In genomic region chr11:83598991-83599390, GRCm38 (mm10) we compare ENCODE assay signal across 30 mouse cellular contexts. TPM values are rescaled to one million over a fixed set of nuclear protein-coding genes. Genes with fewer than 3 reads are reported as not detected.
DNase-seq lines count a peak whose midpoint lies in the region; ATAC-seq and TF ChIP-seq lines count a peak whose summit lies in the region.
"Had no signal": no experiment of that assay in that cellular context is flagged by ENCODE, and none has a peak within 500 bp of the region (broad histone marks: within the 10 kb centered on the region; RNA-seq: fewer than 3 reads in every experiment).

No protein-coding gene starts in this region.

- WGBS in limb, embryonic 14.5 days: 77% methylated on average over 3 of the region's 3 CpGs
- WGBS in limb, embryonic 10.5 days: 91% methylated on average over 3 of the region's 3 CpGs
- 74% methylated on average over 3 of the region's 3 CpGs for WGBS in lung, embryonic 16.5 days

- H3K4me1 ChIP-seq in limb, embryonic 14.5 days (ENCODE audit: control insufficient read depth, insufficient read depth, low read length): no peaks in the 10 kb centered on the region
- no peaks in the 10 kb centered on the region for H3K4me1 ChIP-seq in limb, embryonic 10.5 days
- H3K4me1 ChIP-seq in lung, embryonic 16.5 days (replicated peaks; ENCODE audit: control insufficient read depth, insufficient read depth, low read length): no peaks in the 10 kb centered on the region
- H3K4me1 ChIP-seq: embryonic facial prominence, embryonic 13.5 days; heart, embryonic 10.5 days; hindbrain, embryonic 12.5 days; hindbrain, embryonic 15.5 days had no signal

- H3K36me3 ChIP-seq in limb, embryonic 14.5 days (ENCODE audit: control insufficient read depth, insufficient read depth, low read length): no peaks in the 10 kb centered on the region
- no peaks in the 10 kb centered on the region for H3K36me3 ChIP-seq in limb, embryonic 10.5 days
- no peaks in the 10 kb centered on the region for H3K36me3 ChIP-seq in lung, embryonic 16.5 days (ENCODE audit: control insufficient read depth, insufficient read depth, low read length)
- H3K36me3 ChIP-seq: embryonic facial prominence, embryonic 13.5 days; heart, embryonic 10.5 days; hindbrain, embryonic 12.5 days; hindbrain, embryonic 15.5 days had no signal

- H3K27me3 ChIP-seq in limb, embryonic 14.5 days (ENCODE audit: control insufficient read depth, insufficient read depth, low read length): no peaks in the 10 kb centered on the region
- H3K27me3 ChIP-seq in limb, embryonic 10.5 days (ENCODE audit: low read depth, poor library complexity, severe bottlenecking): no peaks in the 10 kb centered on the region
- H3K27me3 ChIP-seq in lung, embryonic 16.5 days (ENCODE audit: control insufficient read depth, insufficient read depth, low read depth, low read length): no peaks in the 10 kb centered on the region
- H3K27me3 ChIP-seq: embryonic facial prominence, embryonic 13.5 days; hindbrain, embryonic 12.5 days; hindbrain, embryonic 15.5 days; Patski had no signal

- no peak overlapping the region for H3K9ac ChIP-seq in limb, embryonic 14.5 days (ENCODE audit: low read depth, low read length, severe bottlenecking)
- no peak overlapping the region for H3K9ac ChIP-seq in lung, embryonic 16.5 days (ENCODE audit: low read length)
- H3K9ac ChIP-seq: embryonic facial prominence, embryonic 13.5 days; forebrain, postnatal 0 days; hindbrain, embryonic 12.5 days; hindbrain, embryonic 15.5 days had no signal

- H3K27ac ChIP-seq in limb, embryonic 14.5 days (replicated peaks; ENCODE audit: low read depth, low read length): no peak overlapping the region
- no peak overlapping the region for H3K27ac ChIP-seq in limb, embryonic 10.5 days
- H3K27ac ChIP-seq in lung, embryonic 16.5 days (ENCODE audit: low read length): peak overlapping the region; percentile 63
- H3K27ac ChIP-seq: embryonic facial prominence, embryonic 13.5 days; gastrocnemius, adult 2 months; heart, adult 2 months; heart, embryonic 10.5 days; hindbrain, embryonic 12.5 days; hindbrain, embryonic 15.5 days had no signal

- no peaks in the 10 kb centered on the region for H3K9me3 ChIP-seq in limb, embryonic 14.5 days (ENCODE audit: control insufficient read depth, low read length)
- H3K9me3 ChIP-seq in limb, embryonic 10.5 days (replicated peaks): no peaks in the 10 kb centered on the region
- H3K9me3 ChIP-seq in lung, embryonic 16.5 days (ENCODE audit: control insufficient read depth, low read length): no peaks in the 10 kb centered on the region
- H3K9me3 ChIP-seq: embryonic facial prominence, embryonic 13.5 days; heart, embryonic 10.5 days; hindbrain, embryonic 12.5 days; hindbrain, embryonic 15.5 days had no signal

- no peak for ATAC-seq in limb, embryonic 14.5 days (ENCODE audit: low FRiP score, low read depth)
- no peak for ATAC-seq in lung, embryonic 16.5 days (ENCODE audit: low read depth)
- ATAC-seq: CD4-positive, CD25-positive, alpha-beta regulatory T cell, adult 4 months; forebrain, embryonic 14.5 days; forebrain, postnatal 0 days; Patski had no signal

- H3K4me2 ChIP-seq in limb, embryonic 14.5 days (replicated peaks; ENCODE audit: low read depth, low read length, severe bottlenecking): no peak overlapping the region
- H3K4me2 ChIP-seq in lung, embryonic 16.5 days (ENCODE audit: low read depth, low read length): no peak overlapping the region
- H3K4me2 ChIP-seq: embryonic facial prominence, embryonic 13.5 days; hindbrain, embryonic 12.5 days; hindbrain, embryonic 15.5 days had no signal

- H3K4me3 ChIP-seq in limb, embryonic 14.5 days (replicated peaks; ENCODE audit: low read length): no peak overlapping the region
- no peak overlapping the region for H3K4me3 ChIP-seq in limb, embryonic 10.5 days
- no peak overlapping the region for H3K4me3 ChIP-seq in lung, embryonic 16.5 days (ENCODE audit: low read length)
- H3K4me3 ChIP-seq: embryonic facial prominence, embryonic 13.5 days; gastrocnemius, adult 2 months; heart, adult 2 months; heart, embryonic 10.5 days; hindbrain, embryonic 12.5 days; hindbrain, embryonic 15.5 days had no signal

- DNase-seq in limb, embryonic 14.5 days (ENCODE audit: low spot score): peak; percentile 25
- no peak for DNase-seq in limb, embryonic 10.5 days (ENCODE audit: low spot score)
- DNase-seq in lung, postnatal 10 days: no peak
- peak; percentile 46 for DNase-seq in fat pad, adult 2 months (ENCODE audit: extremely low read depth, low read depth, low spot score)
- no peak for DNase-seq in MN1 (ENCODE audit: low spot score)
- DNase-seq: adrenal gland, adult 2 months; adrenal gland, postnatal 14 days; cerebellum, adult 11 months; cerebellum, adult 2 months; cerebellum, adult 9-11 months; cerebellum, postnatal 25 days; forebrain, postnatal 0 days; gastrocnemius, adult 2 months; gastrocnemius, postnatal 14 days; heart, adult 2 months had no signal

- TF ChIP-seq POLR2A in limb, embryonic 14.5 days (IDR thresholded peaks at IDR 0.05; ENCODE audit: borderline replicate concordance, extremely low read depth, insufficient read depth, insufficient read length): no peak

RNA-seq across cellular contexts. Expression of gene Ccl6, which starts 6.1 kb away (rescaled TPM):
- polyA plus RNA-seq in limb, embryonic 14.5 days (2012; rRNA removed): 1.5 and 2.0 TPM in 2 replicates
- 5.0 and 6.5 TPM in 2 replicates for polyA plus RNA-seq in limb, embryonic 14.5 days (2014; fragmentation: Nextera tagmentation; extraction: Ambion mirVana)
- polyA plus RNA-seq in limb, embryonic 10.5 days (2016; fragmentation: Nextera tagmentation; extraction: Ambion mirVana): 1.3 and 1.6 TPM in 2 replicates
- 10.0 and 19.7 TPM in 2 replicates for polyA plus RNA-seq in lung, embryonic 16.5 days (2015; fragmentation: Nextera tagmentation; extraction: Ambion mirVana)
- polyA plus RNA-seq: C2C12; CD4-positive, CD25-positive, alpha-beta regulatory T cell, adult 4 months; Patski had no signal

RNA-seq across cellular contexts. Expression of gene Ccl9, which starts 20.6 kb away (rescaled TPM):
- polyA plus RNA-seq in limb, embryonic 14.5 days (2012; rRNA removed): 3.0 and 4.2 TPM in 2 replicates
- 6.8 and 7.3 TPM in 2 replicates for polyA plus RNA-seq in limb, embryonic 14.5 days (2014; fragmentation: Nextera tagmentation; extraction: Ambion mirVana)
- polyA plus RNA-seq in limb, embryonic 10.5 days (2016; fragmentation: Nextera tagmentation; extraction: Ambion mirVana): 0.78 and 1.2 TPM in 2 replicates
- polyA plus RNA-seq in lung, embryonic 16.5 days (2015; fragmentation: Nextera tagmentation; extraction: Ambion mirVana): 5.1 and 5.9 TPM in 2 replicates
- polyA plus RNA-seq: CD4-positive, CD25-positive, alpha-beta regulatory T cell, adult 4 months had no signal

RNA-seq across cellular contexts. Expression of gene Rpl9-ps1, which starts 46.4 kb away (rescaled TPM):
- not detected in 2 replicates for polyA plus RNA-seq in limb, embryonic 14.5 days (2012; rRNA removed)
- polyA plus RNA-seq in limb, embryonic 14.5 days (2014; fragmentation: Nextera tagmentation; extraction: Ambion mirVana): not detected in 2 replicates
- not detected in 2 replicates for polyA plus RNA-seq in limb, embryonic 10.5 days (2016; fragmentation: Nextera tagmentation; extraction: Ambion mirVana)
- not detected in 2 replicates for polyA plus RNA-seq in lung, embryonic 16.5 days (2015; fragmentation: Nextera tagmentation; extraction: Ambion mirVana)
- polyA plus RNA-seq: adrenal gland, adult 2 months; C2C12; CD4-positive, CD25-positive, alpha-beta regulatory T cell, adult 4 months; cerebellum, adult 2 months; embryonic facial prominence, embryonic 13.5 days; forebrain, embryonic 11.5 days; forebrain, embryonic 14.5 days; forebrain, postnatal 0 days; frontal cortex, adult 2 months; gonadal fat pad, adult 2 months; heart, adult 2 months; heart, embryonic 10.5 days; heart, embryonic 14.5 days; heart, postnatal 0 days; hindbrain, embryonic 12.5 days; hindbrain, embryonic 15.5 days; intestine, embryonic 14.5 days; Patski had no signal

RNA-seq across cellular contexts. Expression of gene Ccl3, which starts 50.2 kb away (rescaled TPM):
- polyA plus RNA-seq in limb, embryonic 14.5 days (2012; rRNA removed): 1.9 and 3.5 TPM in 2 replicates
- polyA plus RNA-seq in limb, embryonic 14.5 days (2014; fragmentation: Nextera tagmentation; extraction: Ambion mirVana): 1.4 and 2.3 TPM in 2 replicates
- polyA plus RNA-seq in limb, embryonic 10.5 days (2016; fragmentation: Nextera tagmentation; extraction: Ambion mirVana): 0.20 and 0.26 TPM in 2 replicates
- polyA plus RNA-seq in lung, embryonic 16.5 days (2015; fragmentation: Nextera tagmentation; extraction: Ambion mirVana): 0.48 and 0.95 TPM in 2 replicates
- polyA plus RNA-seq: C2C12; CD4-positive, CD25-positive, alpha-beta regulatory T cell, adult 4 months; Patski had no signal

Comparison
In these comparisons a context has a peak if more than half of its experiments do, and no peak if none do; other contexts are left out.
1. DNase-seq: peak in limb, embryonic 14.5 days (single experiment) and fat pad, adult 2 months (single experiment); none in limb, embryonic 10.5 days (single experiment), lung, postnatal 10 days (single experiment) and MN1 (single experiment).